Mouse (Mus musculus): ENCODE data around the gene Tmem156. TPM values are rescaled to one million over a fixed set of nuclear protein-coding genes. Genes with fewer than 3 reads are reported as not detected.

The Tmem156 gene
- polyA plus RNA-seq, 1 experiment: 0.23 TPM

DNA sequence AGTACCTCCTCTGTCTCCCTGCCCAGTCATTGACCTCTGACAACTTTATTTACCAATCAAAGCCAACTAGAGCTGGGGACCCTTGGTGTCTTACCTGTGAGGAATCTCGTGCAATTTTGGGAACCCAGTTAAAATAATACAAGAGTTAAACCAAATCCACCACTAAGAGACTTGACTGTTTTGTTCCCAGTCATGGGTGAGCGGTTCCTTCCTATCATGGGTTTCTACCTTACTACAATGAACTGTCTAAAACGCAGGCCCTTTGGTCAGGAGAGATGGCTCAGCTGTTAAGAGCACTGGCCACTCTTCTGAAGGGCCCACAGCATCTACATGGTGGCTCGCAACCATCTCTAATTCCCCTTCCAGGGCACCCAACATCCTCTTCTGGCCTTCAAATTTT, 10.1 kb downstream of the Tmem156 start:
- TF ChIP-seq CTCF (IDR thresholded peaks at IDR 0.05; ENCODE audit: extremely low read depth, insufficient read depth, low read length) (no peak), POLR2A (IDR thresholded peaks at IDR 0.05; ENCODE audit: extremely low read depth, insufficient read depth, low read length) (no peak)
- Histone ChIP-seq H3K4me3 (ENCODE audit: insufficient read depth, low read length) (no peak overlapping the region), H3K4me1 (ENCODE audit: control insufficient read depth, insufficient read depth, low read length) (0 out of 2 replicates have a peak, but pooled peaks cover 2% of the 10 kb centered on the region), H3K27ac (ENCODE audit: insufficient read depth, low read length) (no peak overlapping the region)

DNA sequence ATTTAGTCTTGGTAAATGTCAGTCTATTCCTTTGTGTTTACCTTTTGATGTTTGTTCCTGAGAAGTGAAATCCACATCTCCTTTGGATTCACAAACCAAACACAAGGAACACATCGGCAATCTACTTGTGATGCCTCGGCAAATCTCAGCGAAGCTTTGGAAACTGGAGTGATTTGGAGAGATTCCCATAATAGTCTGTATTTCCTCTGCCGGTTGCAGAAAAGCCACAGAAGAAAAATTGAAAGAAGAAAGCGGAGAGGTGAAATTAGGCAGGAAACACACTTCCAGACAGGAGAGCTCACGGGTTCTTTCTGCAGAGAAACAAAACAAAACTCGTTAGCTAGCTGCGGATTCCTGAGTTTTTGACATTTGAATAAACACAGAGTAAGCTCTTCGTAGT, 12.1 kb downstream of the Tmem156 start:
- peak overlapping the region; percentile 31 for H3K4me3 ChIP-seq (ENCODE audit: insufficient read depth, low read length)
- TF ChIP-seq CTCF (IDR thresholded peaks at IDR 0.05; ENCODE audit: extremely low read depth, insufficient read depth, low read length): no peak
- H3K4me1 ChIP-seq (ENCODE audit: control insufficient read depth, insufficient read depth, low read length): 0 out of 2 replicates have a peak, but pooled peaks cover 2% of the 10 kb centered on the region
- no peak overlapping the region for H3K27ac ChIP-seq (ENCODE audit: insufficient read depth, low read length)

DNA sequence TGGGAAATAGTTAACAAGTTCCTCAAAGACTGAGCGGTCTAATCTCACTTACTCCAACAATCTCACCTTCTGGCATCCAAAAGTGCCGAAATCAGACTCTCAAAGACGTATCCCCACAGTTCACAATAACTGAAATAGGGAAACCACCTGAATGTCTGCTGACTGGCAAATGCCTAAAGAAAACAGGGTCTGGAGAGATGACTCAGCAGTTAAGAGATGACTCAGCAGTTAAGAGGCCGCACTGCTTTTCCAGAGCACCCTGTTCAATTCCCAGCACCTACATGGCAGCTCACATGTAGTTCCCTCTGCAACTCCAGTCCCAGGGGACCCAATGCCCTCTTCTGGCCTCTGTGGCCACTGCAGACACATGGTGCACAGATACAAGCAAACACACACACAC, 13.9 kb downstream of the Tmem156 start:
- Histone ChIP-seq H3K4me3 (ENCODE audit: insufficient read depth, low read length) (no peak overlapping the region), H3K27ac (ENCODE audit: insufficient read depth, low read length) (no peak overlapping the region), H3K4me1 (ENCODE audit: control insufficient read depth, insufficient read depth, low read length) (0 out of 2 replicates have a peak, but pooled peaks cover 2% of the 10 kb centered on the region)
- no peak for TF ChIP-seq POLR2A (IDR thresholded peaks at IDR 0.05; ENCODE audit: extremely low read depth, insufficient read depth, low read length)
- no peak for TF ChIP-seq CTCF (IDR thresholded peaks at IDR 0.05; ENCODE audit: extremely low read depth, insufficient read depth, low read length)

DNA sequence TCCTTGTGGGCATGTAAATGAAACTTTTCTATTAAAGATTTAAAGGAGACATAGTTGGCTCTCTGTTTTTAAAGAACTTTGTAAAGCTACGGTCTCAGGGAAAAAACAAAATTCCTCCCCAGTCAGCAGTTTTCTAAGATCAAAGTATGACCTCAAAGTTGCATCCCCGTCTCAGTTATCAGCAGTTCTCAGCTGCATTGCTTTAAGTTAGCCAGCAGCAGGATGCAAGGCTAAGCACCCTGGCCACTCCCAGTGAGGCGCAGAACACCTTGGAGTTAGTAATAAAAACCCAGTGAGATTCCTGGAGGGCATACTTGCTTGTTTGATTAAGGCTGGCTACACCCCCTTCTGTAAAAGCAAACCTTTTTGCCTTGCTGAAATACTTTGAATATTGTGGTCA, 15.2 kb downstream of the Tmem156 start:
- no peak for TF ChIP-seq POLR2A (IDR thresholded peaks at IDR 0.05; ENCODE audit: extremely low read depth, insufficient read depth, low read length)
- H3K4me1 ChIP-seq (ENCODE audit: control insufficient read depth, insufficient read depth, low read length): 0 out of 2 replicates have a peak, but pooled peaks cover 2% of the 10 kb centered on the region
- H3K27ac ChIP-seq (ENCODE audit: insufficient read depth, low read length): no peak overlapping the region
- H3K4me3 ChIP-seq (ENCODE audit: insufficient read depth, low read length): no peak overlapping the region

DNA sequence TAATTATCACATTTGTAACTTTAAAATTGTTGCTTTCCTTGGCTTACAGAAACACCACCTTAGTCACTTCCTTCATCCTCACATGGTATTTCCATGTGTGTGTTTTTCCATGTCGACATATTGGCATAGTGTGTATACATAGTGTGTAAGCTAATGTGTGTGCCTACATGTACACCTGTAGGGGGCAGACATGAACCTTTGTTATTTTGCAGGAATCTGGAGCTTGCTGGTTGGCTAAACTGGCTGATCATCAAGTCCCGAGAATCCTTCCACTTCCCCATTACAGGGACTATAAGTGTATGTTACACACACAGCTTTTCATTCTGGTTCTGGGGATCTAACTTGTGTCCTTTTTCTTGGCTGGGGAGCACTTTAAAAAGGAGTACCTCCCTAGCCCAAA, 15.8 kb downstream of the Tmem156 start:
- 0 out of 2 replicates have a peak, but pooled peaks cover 2% of the 10 kb centered on the region for H3K4me1 ChIP-seq (ENCODE audit: control insufficient read depth, insufficient read depth, low read length)
- TF ChIP-seq POLR2A (IDR thresholded peaks at IDR 0.05; ENCODE audit: extremely low read depth, insufficient read depth, low read length): no peak
- no peak for TF ChIP-seq CTCF (IDR thresholded peaks at IDR 0.05; ENCODE audit: extremely low read depth, insufficient read depth, low read length)
- H3K27ac ChIP-seq (ENCODE audit: insufficient read depth, low read length): no peak overlapping the region
- H3K4me3 ChIP-seq (ENCODE audit: insufficient read depth, low read length): no peak overlapping the region

DNA sequence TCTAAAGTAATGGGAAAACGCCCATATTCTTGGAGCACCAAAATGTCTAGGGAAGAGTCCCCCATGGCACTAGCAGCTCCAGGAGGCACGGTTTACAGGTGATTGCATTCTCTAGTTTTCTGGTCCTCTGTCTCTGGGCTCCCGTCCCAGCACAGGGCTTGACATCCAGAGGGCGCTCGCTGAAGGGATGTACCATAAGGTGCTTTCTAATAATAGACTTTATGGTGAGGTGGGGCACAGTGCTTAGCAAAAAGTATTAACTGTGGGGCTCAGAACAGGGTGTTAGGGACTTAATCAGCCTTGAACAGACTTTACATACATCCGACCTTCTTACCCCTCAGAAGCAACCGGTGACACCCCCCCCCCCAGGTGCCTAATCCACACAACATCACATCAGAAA, 17.2 kb downstream of the Tmem156 start:
- TF ChIP-seq CTCF (IDR thresholded peaks at IDR 0.05; ENCODE audit: extremely low read depth, insufficient read depth, low read length) (no peak), POLR2A (IDR thresholded peaks at IDR 0.05; ENCODE audit: extremely low read depth, insufficient read depth, low read length) (no peak)
- no peak overlapping the region for H3K27ac ChIP-seq (ENCODE audit: insufficient read depth, low read length)
- H3K4me1 ChIP-seq (ENCODE audit: control insufficient read depth, insufficient read depth, low read length): 0 out of 2 replicates have a peak, but pooled peaks cover 2% of the 10 kb centered on the region
- H3K4me3 ChIP-seq (ENCODE audit: insufficient read depth, low read length): no peak overlapping the region

DNA sequence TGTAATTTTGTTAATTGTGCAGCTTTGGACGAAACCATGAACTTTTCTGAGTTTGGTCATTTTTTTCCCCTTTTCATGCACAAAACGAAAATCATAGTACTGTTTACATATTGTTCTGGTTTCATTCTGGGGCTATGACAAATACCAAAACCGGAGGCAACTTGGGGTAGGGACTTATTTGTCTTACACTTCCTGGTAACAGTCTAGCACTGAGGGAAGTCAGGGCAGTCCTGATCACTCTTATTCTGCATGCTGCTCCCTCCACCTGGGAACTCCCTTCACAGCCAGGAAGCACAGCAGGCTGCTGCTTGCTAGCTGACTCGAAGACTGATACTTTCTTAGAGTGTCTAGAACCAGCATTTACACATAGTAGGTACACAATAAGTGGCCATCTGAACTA, 18.7 kb downstream of the Tmem156 start:
- no peak for TF ChIP-seq CTCF (IDR thresholded peaks at IDR 0.05; ENCODE audit: extremely low read depth, insufficient read depth, low read length)
- TF ChIP-seq POLR2A (IDR thresholded peaks at IDR 0.05; ENCODE audit: extremely low read depth, insufficient read depth, low read length): no peak
- no peaks in the 10 kb centered on the region for H3K4me1 ChIP-seq (ENCODE audit: control insufficient read depth, insufficient read depth, low read length)
- no peak overlapping the region for H3K4me3 ChIP-seq (ENCODE audit: insufficient read depth, low read length)
- no peak overlapping the region for H3K27ac ChIP-seq (ENCODE audit: insufficient read depth, low read length)

DNA sequence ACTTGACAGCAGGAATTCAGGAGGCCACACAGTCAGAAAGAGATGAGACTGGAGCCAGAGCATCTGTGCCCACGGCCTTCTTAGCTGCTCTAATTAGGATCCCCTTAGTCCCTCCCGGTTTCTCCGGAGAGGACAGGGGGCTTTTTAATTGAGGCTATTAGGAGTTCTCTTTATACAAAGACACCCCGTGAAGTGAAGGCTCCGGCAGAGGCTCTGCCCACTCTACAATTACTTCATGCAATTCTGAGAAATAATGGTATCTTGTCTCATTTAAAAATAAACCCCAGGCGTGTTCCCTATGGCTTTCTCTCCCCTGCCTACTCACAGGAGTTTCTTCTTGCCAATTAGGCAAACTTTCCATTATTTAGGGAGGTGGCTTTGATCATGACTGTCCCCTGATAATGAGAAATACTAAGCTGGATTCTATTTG, 20.2 kb downstream of the Tmem156 start:
- Histone ChIP-seq H3K4me1 (ENCODE audit: control insufficient read depth, insufficient read depth, low read length) (no peaks in the 10 kb centered on the region), H3K27ac (ENCODE audit: insufficient read depth, low read length) (no peak overlapping the region), H3K4me3 (ENCODE audit: insufficient read depth, low read length) (no peak overlapping the region)
- TF ChIP-seq POLR2A (IDR thresholded peaks at IDR 0.05; ENCODE audit: extremely low read depth, insufficient read depth, low read length) (no peak), CTCF (IDR thresholded peaks at IDR 0.05; ENCODE audit: extremely low read depth, insufficient read depth, low read length) (no peak)

DNA sequence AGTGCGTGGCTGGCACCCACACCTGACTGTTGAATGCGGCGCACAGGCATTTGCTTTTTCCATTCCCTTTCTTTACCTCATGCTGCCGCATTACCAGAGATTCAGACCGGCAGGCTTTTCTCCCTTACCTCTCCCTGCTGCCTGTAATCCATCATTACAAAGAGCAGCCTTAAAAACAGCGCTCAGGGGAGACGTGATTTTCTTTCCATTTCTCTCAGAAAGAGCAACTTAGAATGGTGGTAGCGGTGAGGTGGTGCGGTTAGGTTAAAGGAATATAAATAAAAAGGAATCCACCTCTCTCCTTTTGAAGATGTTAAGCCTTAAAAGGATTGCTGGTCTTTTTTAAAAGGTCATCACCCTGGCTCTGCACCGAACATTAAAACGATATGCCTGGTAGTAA, 22.1 kb downstream of the Tmem156 start:
- TF ChIP-seq CTCF (IDR thresholded peaks at IDR 0.05; ENCODE audit: extremely low read depth, insufficient read depth, low read length): no peak
- TF ChIP-seq POLR2A (IDR thresholded peaks at IDR 0.05; ENCODE audit: extremely low read depth, insufficient read depth, low read length): no peak
- Histone ChIP-seq H3K4me3 (ENCODE audit: insufficient read depth, low read length) (no peak overlapping the region), H3K4me1 (ENCODE audit: control insufficient read depth, insufficient read depth, low read length) (no peaks in the 10 kb centered on the region), H3K27ac (ENCODE audit: insufficient read depth, low read length) (no peak overlapping the region)

DNA sequence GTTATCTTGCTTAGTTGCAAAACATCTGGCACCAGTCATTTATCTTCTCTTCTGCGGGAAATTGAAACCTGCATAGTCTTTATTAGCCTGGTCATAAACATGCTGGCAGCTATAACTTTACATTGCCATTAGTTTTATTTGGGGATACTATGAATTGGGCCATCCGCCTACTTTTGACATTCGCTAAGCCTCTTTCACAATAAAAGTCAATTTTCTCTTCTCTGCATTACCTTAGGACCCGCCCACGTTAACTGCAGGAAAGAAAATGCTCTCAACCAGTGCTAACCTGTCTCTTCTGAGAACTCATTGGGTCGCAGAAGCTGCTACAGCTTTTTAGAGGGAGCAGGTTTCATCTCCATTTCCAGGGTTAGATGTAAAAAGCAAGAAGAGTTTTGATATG, 23.8 kb downstream of the Tmem156 start:
- H3K27ac ChIP-seq (ENCODE audit: insufficient read depth, low read length): no peak overlapping the region
- no peak overlapping the region for H3K4me3 ChIP-seq (ENCODE audit: insufficient read depth, low read length)
- H3K4me1 ChIP-seq (ENCODE audit: control insufficient read depth, insufficient read depth, low read length): no peaks in the 10 kb centered on the region
- no peak for TF ChIP-seq CTCF (IDR thresholded peaks at IDR 0.05; ENCODE audit: extremely low read depth, insufficient read depth, low read length)
- TF ChIP-seq POLR2A (IDR thresholded peaks at IDR 0.05; ENCODE audit: extremely low read depth, insufficient read depth, low read length): no peak

DNA sequence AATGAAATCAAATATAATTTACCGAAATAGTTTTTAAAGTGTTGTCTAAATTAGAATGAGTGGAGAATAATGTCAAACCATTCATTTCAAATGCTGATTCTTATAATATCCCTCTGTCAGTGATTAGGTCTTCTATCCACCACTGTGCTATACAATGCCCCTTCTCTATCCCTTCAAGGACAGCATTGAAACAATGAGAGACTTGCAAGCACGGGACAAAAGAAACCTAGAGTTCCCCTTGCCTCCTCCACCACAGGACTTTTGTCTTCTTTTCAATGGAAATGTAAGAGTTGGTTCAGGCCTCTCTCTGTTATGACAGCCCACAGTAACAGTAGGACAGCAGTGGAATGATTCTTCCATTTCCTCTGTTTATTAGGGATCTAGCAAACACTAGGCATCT, 28.7 kb downstream of the Tmem156 start:
- TF ChIP-seq CTCF (IDR thresholded peaks at IDR 0.05; ENCODE audit: extremely low read depth, insufficient read depth, low read length): no peak
- TF ChIP-seq POLR2A (IDR thresholded peaks at IDR 0.05; ENCODE audit: extremely low read depth, insufficient read depth, low read length): no peak
- no peak overlapping the region for H3K4me3 ChIP-seq (ENCODE audit: insufficient read depth, low read length)
- H3K4me1 ChIP-seq (ENCODE audit: control insufficient read depth, insufficient read depth, low read length): no peaks in the 10 kb centered on the region
- H3K27ac ChIP-seq (ENCODE audit: insufficient read depth, low read length): no peak overlapping the region

Data from cortical plate, adult 2 months (tissue).